In genomic region chr3:157109308-157109707, GRCm38 (mm10) we compare ENCODE assay signal across 8 mouse cellular contexts.
DNase-seq lines count a peak whose midpoint lies in the region; ATAC-seq lines count a peak whose summit lies in the region.

No protein-coding gene starts in this region.

- DNase-seq in urinary bladder, postnatal 14 days (ENCODE audit: low spot score) = peak; percentile 18
- DNase-seq in urinary bladder, postnatal 10 days (ENCODE audit: low spot score) = no peak
- DNase-seq in cerebellum, postnatal 36 days = peak; percentile 65 to 79
- peak; percentile 36 to 46 for DNase-seq in heart, postnatal 10 days
- peak; percentile 22 to 82 for DNase-seq in layer of hippocampus, adult 18-20 months (ENCODE audit: low spot score in 2 of 2)
- peak; percentile 56 for DNase-seq in lung, postnatal 36 days
- peak; percentile 65 for DNase-seq in telencephalon, adult 2 months (ENCODE audit: low read depth, low spot score)

- intact Hi-C loops in heart, postnatal 10 days (cut with DNase I) = no loop called here

- ATAC-seq in megakaryocyte-erythroid progenitor cell, adult 5-6 weeks (replicated peaks; ENCODE audit: low FRiP score, low TSS enrichment, poor library complexity, severe bottlenecking) = no peak
